Mouse (Mus musculus): Measurements from ENCODE around the gene Snx20. TPM values are rescaled to one million over a fixed set of nuclear protein-coding genes. Genes with fewer than 3 reads are reported as not detected.
A peak's percentile ranks its signal among the peaks of the same experiment; 100 is the strongest.

Snx20 gene
- polyA plus RNA-seq, 1 experiment from 2014 or later = 2.1 TPM

DNA sequence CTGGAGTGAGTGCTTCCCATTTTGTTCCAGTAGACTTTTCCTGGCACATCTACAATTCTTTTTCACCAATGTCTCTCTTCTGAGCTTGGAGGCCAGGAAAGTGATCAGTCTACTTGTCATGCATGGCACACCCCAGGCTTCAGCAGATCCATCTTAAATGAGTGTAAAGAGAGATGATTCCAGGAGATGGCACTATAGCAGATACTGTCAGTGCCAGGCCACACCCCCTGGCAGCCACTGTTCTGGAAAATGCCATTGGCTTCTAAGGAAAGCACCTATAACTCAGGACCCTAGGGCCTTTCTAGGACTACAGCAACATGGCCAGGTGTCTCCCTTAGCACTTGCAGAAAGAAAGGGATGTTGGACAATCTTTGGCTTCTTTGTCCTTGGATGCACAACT lies 4.8 kb downstream of the Snx20 start:
- Histone ChIP-seq H3K4me2 (replicated peaks; ENCODE audit: low read depth, low read length) (no peak overlapping the region), H3K4me3 (ENCODE audit: low read depth, low read length) (no peak overlapping the region), H3K27me3 (ENCODE audit: control insufficient read depth, insufficient read depth, low read length) (peaks cover 9% of the 10 kb centered on the region; the same call in 1 of the 2 replicates), H3K9me3 (ENCODE audit: control insufficient read depth, low read length) (no peaks in the 10 kb centered on the region), H3K9ac (ENCODE audit: low read depth, low read length) (no peak overlapping the region), H3K36me3 (ENCODE audit: control insufficient read depth, insufficient read depth, low read length) (no peaks in the 10 kb centered on the region), H3K27ac (ENCODE audit: low read depth, low read length) (no peak overlapping the region), H3K4me1 (replicated peaks; ENCODE audit: control insufficient read depth, insufficient read depth, low read length) (peaks cover 5% of the 10 kb centered on the region; the same call in 1 of the 2 replicates)
- no peak for DNase-seq (ENCODE audit: low spot score)
- ATAC-seq (ENCODE audit: low FRiP score) = no peak

DNA sequence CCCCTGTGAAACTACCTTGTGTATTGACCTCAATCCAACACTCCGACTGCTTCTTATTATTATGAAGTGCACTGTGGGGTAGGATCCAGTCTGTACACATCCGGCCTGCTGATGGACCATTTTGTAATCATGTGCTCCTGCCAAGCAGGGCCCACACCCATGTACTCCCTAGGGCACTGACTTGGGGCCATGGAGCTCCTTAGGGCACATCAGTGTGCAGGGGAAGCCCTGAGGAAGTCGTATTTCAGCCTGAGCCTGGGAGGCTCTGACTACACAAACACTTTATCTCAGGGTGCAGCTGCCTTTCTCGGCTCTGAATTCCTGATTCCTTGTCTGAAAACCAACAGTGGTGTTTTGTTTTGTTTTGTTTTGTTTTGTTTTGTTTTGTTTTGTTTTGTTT lies 5.7 kb downstream of the Snx20 start:
- WGBS = 79% methylated on average over 4 of the region's 4 CpGs
- H3K9ac ChIP-seq (ENCODE audit: low read depth, low read length) = no peak overlapping the region
- H3K4me2 ChIP-seq (replicated peaks; ENCODE audit: low read depth, low read length) = no peak overlapping the region

DNA sequence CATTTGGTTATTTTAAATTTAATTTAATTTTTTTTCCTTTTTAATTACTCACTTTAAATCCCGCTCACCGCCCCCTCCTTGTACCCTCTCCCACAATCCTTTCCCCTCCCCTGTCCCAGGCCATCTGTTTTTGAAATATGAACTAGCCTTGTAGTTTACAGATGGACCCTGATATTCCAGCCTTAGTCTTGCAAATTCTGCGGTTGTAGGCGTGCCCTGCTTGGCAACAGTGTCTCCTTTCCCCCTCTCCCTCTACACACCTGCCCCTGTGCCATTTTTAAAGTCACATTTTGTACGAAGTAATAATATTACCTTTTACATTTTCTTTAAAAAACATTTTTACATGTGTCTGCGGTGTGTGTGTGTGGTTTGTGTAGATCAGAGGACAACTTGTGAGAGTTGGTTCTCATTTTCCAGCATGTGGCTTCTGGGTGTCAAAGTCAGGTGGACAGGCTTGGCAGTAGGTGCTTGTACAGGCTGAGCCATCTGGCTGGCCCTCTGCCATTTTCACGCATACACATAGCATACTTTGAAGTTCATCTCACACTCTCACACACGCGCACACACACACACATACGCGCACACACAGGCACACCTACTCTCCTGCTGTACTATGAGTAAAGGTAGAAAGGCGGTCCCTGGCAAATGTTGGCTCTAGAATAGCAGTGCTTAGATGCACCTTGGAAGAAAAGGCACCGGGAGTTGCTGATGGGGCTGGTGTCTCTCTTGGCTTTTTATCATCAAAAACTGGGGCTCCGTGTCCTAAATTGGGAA lies 7.7 kb downstream of the Snx20 start:
- peaks cover 9% of the 10 kb centered on the region; the same call in 1 of the 2 replicates for H3K27me3 ChIP-seq (ENCODE audit: control insufficient read depth, insufficient read depth, low read length)
- no peaks in the 10 kb centered on the region for H3K36me3 ChIP-seq (ENCODE audit: control insufficient read depth, insufficient read depth, low read length)
- H3K9ac ChIP-seq (ENCODE audit: low read depth, low read length) = peak overlapping the region; percentile 79
- H3K9me3 ChIP-seq (ENCODE audit: control insufficient read depth, low read length) = no peaks in the 10 kb centered on the region
- 63% methylated on average over 14 of the region's 14 CpGs for WGBS
- peak overlapping the region; percentile 95 for H3K4me2 ChIP-seq (replicated peaks; ENCODE audit: low read depth, low read length)
- no peak overlapping the region for H3K27ac ChIP-seq (ENCODE audit: low read depth, low read length)
- ATAC-seq (ENCODE audit: low FRiP score) = peak; percentile 8; the same call in 1 of the 2 replicates
- peaks cover 5% of the 10 kb centered on the region; the same call in 1 of the 2 replicates for H3K4me1 ChIP-seq (replicated peaks; ENCODE audit: control insufficient read depth, insufficient read depth, low read length)
- peak overlapping the region; percentile 50 for H3K4me3 ChIP-seq (ENCODE audit: low read depth, low read length)
- no peak for DNase-seq (ENCODE audit: low spot score)

More for the DNA sequence above, 5.7 kb downstream of the Snx20 start:
- DNase-seq (ENCODE audit: low spot score) = no peak
- Histone ChIP-seq H3K27ac (ENCODE audit: low read depth, low read length) (no peak overlapping the region), H3K27me3 (ENCODE audit: control insufficient read depth, insufficient read depth, low read length) (peaks cover 9% of the 10 kb centered on the region; the same call in 1 of the 2 replicates), H3K36me3 (ENCODE audit: control insufficient read depth, insufficient read depth, low read length) (no peaks in the 10 kb centered on the region), H3K4me3 (ENCODE audit: low read depth, low read length) (no peak overlapping the region), H3K4me1 (replicated peaks; ENCODE audit: control insufficient read depth, insufficient read depth, low read length) (peaks cover 5% of the 10 kb centered on the region; the same call in 1 of the 2 replicates), H3K9me3 (ENCODE audit: control insufficient read depth, low read length) (no peaks in the 10 kb centered on the region)
- ATAC-seq (ENCODE audit: low FRiP score) = no peak

GRCm38 (mm10) chr8:88627265-88627991 lies 8.5 kb downstream of the Snx20 start:
- DNase-seq (ENCODE audit: low spot score) (peak; percentile 92), ATAC-seq (ENCODE audit: low FRiP score) (peak; percentile 77)
- no peaks in the 10 kb centered on the region for H3K36me3 ChIP-seq (ENCODE audit: control insufficient read depth, insufficient read depth, low read length)
- peak overlapping the region; percentile 79 for H3K9ac ChIP-seq (ENCODE audit: low read depth, low read length)
- H3K4me3 ChIP-seq (ENCODE audit: low read depth, low read length) = peak overlapping the region; percentile 50
- 0 out of 2 replicates have a peak overlapping the region, but pooled peaks have one; percentile 54 for H3K27ac ChIP-seq (ENCODE audit: low read depth, low read length)
- H3K9me3 ChIP-seq (ENCODE audit: control insufficient read depth, low read length) = no peaks in the 10 kb centered on the region
- peaks cover 5% of the 10 kb centered on the region; the same call in 1 of the 2 replicates for H3K4me1 ChIP-seq (replicated peaks; ENCODE audit: control insufficient read depth, insufficient read depth, low read length)
- under 1% methylated on average over 99 of the region's 105 CpGs for WGBS
- peaks cover 9% of the 10 kb centered on the region; the same call in 1 of the 2 replicates for H3K27me3 ChIP-seq (ENCODE audit: control insufficient read depth, insufficient read depth, low read length)
- H3K4me2 ChIP-seq (replicated peaks; ENCODE audit: low read depth, low read length) = peak overlapping the region; percentile 95

GRCm38 (mm10) chr8:88626940-88627264 lies 9.0 kb downstream of the Snx20 start:
- 10% methylated on average over 18 of the region's 19 CpGs for WGBS

GRCm38 (mm10) chr8:88626433-88626832 lies 9.5 kb downstream of the Snx20 start:
- Histone ChIP-seq H3K4me1 (replicated peaks; ENCODE audit: control insufficient read depth, insufficient read depth, low read length) (peaks cover 5% of the 10 kb centered on the region; the same call in 1 of the 2 replicates), H3K9me3 (ENCODE audit: control insufficient read depth, low read length) (no peaks in the 10 kb centered on the region), H3K27ac (ENCODE audit: low read depth, low read length) (no peak overlapping the region), H3K9ac (ENCODE audit: low read depth, low read length) (no peak overlapping the region), H3K36me3 (ENCODE audit: control insufficient read depth, insufficient read depth, low read length) (no peaks in the 10 kb centered on the region), H3K4me2 (replicated peaks; ENCODE audit: low read depth, low read length) (no peak overlapping the region), H3K4me3 (ENCODE audit: low read depth, low read length) (no peak overlapping the region), H3K27me3 (ENCODE audit: control insufficient read depth, insufficient read depth, low read length) (peaks cover 9% of the 10 kb centered on the region; the same call in 1 of the 2 replicates)
- no peak for ATAC-seq (ENCODE audit: low FRiP score)
- WGBS = 71% methylated on average over 3 of the region's 3 CpGs
- DNase-seq (ENCODE audit: low spot score) = no peak

More at GRCm38 (mm10) chr8:88626940-88627264, 9.0 kb downstream of the Snx20 start:
- peak overlapping the region; percentile 79 for H3K9ac ChIP-seq (ENCODE audit: low read depth, low read length)
- 0 out of 2 replicates have a peak overlapping the region, but pooled peaks have one; percentile 54 for H3K27ac ChIP-seq (ENCODE audit: low read depth, low read length)
- no peaks in the 10 kb centered on the region for H3K9me3 ChIP-seq (ENCODE audit: control insufficient read depth, low read length)
- H3K4me2 ChIP-seq (replicated peaks; ENCODE audit: low read depth, low read length) = peak overlapping the region; percentile 95
- H3K4me1 ChIP-seq (replicated peaks; ENCODE audit: control insufficient read depth, insufficient read depth, low read length) = peaks cover 5% of the 10 kb centered on the region; the same call in 1 of the 2 replicates
- no peak for DNase-seq (ENCODE audit: low spot score)
- peak; percentile 51; the same call in 1 of the 2 replicates for ATAC-seq (ENCODE audit: low FRiP score)
- peaks cover 9% of the 10 kb centered on the region; the same call in 1 of the 2 replicates for H3K27me3 ChIP-seq (ENCODE audit: control insufficient read depth, insufficient read depth, low read length)
- peak overlapping the region; percentile 50 for H3K4me3 ChIP-seq (ENCODE audit: low read depth, low read length)
- H3K36me3 ChIP-seq (ENCODE audit: control insufficient read depth, insufficient read depth, low read length) = no peaks in the 10 kb centered on the region

DNA sequence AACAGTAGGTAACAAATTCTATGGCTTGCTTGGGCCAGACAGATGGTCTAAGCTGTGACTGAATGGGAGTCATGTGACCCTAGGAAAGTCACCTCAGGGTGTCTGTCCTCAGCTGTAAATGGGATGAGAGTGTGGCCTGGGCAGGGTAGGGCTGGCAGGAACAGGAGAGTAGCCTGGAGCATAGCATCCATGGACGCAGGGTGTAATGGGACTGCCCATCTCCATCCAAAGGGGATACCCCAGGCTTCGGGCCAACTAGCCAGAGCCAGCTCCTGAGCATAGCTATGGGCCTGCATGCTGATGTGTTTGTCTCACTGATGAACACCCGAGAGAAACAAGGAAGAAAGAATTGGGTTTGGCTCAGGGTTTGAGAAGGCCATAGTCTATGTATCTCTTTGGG lies 11.7 kb downstream of the Snx20 start:
- Histone ChIP-seq H3K9ac (ENCODE audit: low read depth, low read length) (no peak overlapping the region), H3K4me3 (ENCODE audit: low read depth, low read length) (no peak overlapping the region), H3K4me1 (replicated peaks; ENCODE audit: control insufficient read depth, insufficient read depth, low read length) (peaks cover 5% of the 10 kb centered on the region; the same call in 1 of the 2 replicates), H3K36me3 (ENCODE audit: control insufficient read depth, insufficient read depth, low read length) (no peaks in the 10 kb centered on the region), H3K4me2 (replicated peaks; ENCODE audit: low read depth, low read length) (no peak overlapping the region), H3K9me3 (ENCODE audit: control insufficient read depth, low read length) (no peaks in the 10 kb centered on the region), H3K27me3 (ENCODE audit: control insufficient read depth, insufficient read depth, low read length) (peaks cover 9% of the 10 kb centered on the region; the same call in 1 of the 2 replicates), H3K27ac (ENCODE audit: low read depth, low read length) (no peak overlapping the region)
- no peak for ATAC-seq (ENCODE audit: low FRiP score)
- WGBS = 77% methylated on average over 3 of the region's 3 CpGs
- DNase-seq (ENCODE audit: low spot score) = no peak

DNA sequence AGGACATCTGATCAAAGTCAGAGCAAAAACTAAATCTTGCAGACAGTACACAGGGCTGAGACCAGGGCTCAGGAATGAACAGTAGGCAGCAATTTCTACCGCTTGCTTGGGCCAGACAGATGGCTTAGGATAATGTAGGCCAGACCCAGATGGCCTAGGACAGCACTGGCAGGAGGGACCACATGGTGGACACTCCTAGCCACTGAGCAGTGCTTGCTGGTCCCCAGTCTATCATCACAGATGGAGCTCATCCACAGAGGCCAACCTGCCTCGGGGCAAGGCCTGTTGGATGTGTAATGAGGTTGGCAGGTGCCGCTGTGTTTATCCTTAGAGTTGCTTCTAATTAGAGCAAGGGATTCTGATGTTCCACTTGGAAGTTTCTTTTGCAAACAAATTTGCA lies 12.6 kb downstream of the Snx20 start:
- H3K4me3 ChIP-seq (ENCODE audit: low read depth, low read length) = no peak overlapping the region
- no peak overlapping the region for H3K4me2 ChIP-seq (replicated peaks; ENCODE audit: low read depth, low read length)
- no peak overlapping the region for H3K27ac ChIP-seq (ENCODE audit: low read depth, low read length)
- no peak overlapping the region for H3K9ac ChIP-seq (ENCODE audit: low read depth, low read length)
- H3K27me3 ChIP-seq (ENCODE audit: control insufficient read depth, insufficient read depth, low read length) = peaks cover 9% of the 10 kb centered on the region; the same call in 1 of the 2 replicates
- 74% methylated on average over 3 of the region's 3 CpGs for WGBS
- peaks cover 5% of the 10 kb centered on the region; the same call in 1 of the 2 replicates for H3K4me1 ChIP-seq (replicated peaks; ENCODE audit: control insufficient read depth, insufficient read depth, low read length)
- H3K36me3 ChIP-seq (ENCODE audit: control insufficient read depth, insufficient read depth, low read length) = no peaks in the 10 kb centered on the region
- H3K9me3 ChIP-seq (ENCODE audit: control insufficient read depth, low read length) = no peaks in the 10 kb centered on the region
- DNase-seq (ENCODE audit: low spot score) (no peak), ATAC-seq (ENCODE audit: low FRiP score) (no peak)
